ENCODE assay signal across 26 mouse cellular contexts in the genomic region with DNA sequence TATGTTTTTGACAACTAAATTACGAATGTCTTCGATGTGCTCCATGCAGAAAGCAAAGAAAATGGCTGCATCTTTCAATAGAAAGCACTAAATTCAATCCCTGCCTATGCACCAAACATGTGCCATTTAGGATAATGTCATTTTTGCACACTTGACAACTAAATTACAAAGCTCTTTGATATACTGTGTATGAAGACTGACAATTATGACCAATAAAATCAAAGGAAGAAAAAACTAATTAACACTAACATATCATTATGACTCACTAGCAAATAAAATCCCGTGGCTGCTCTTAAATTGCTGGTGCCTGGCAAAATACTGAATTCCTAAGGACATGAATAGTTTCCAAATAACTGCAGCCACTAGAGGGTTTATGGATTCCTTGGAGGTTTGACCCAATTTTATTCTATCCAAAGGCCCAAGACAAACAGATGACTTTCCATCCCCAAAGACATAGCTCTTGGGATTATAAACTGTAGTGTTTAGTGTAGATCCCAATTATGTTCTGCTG. TPM values are rescaled to one million over a fixed set of nuclear protein-coding genes. Genes with fewer than 3 reads are reported as not detected.
DNase-seq lines count a peak whose midpoint lies in the region; ATAC-seq and TF ChIP-seq lines count a peak whose summit lies in the region.
"Had no signal": no experiment of that assay in that cellular context is flagged by ENCODE, and none has a peak within 500 bp of the region (broad histone marks: within the 10 kb centered on the region; RNA-seq: fewer than 3 reads in every experiment).

No protein-coding gene starts in this region.

- H3K4me2 ChIP-seq in forebrain, embryonic 14.5 days (ENCODE audit: low read length) = no peak overlapping the region
- no peak overlapping the region for H3K4me2 ChIP-seq in forebrain, embryonic 11.5 days (ENCODE audit: low read depth, low read length, severe bottlenecking)
- no peak overlapping the region for H3K4me2 ChIP-seq in hindbrain, embryonic 14.5 days (replicated peaks)
- H3K4me2 ChIP-seq in hindbrain, embryonic 16.5 days (ENCODE audit: low read length) = no peak overlapping the region
- no peak overlapping the region for H3K4me2 ChIP-seq in forebrain, postnatal 0 days (ENCODE audit: low read depth)
- H3K4me2 ChIP-seq: embryonic facial prominence, embryonic 12.5 days had no signal

- ATAC-seq in forebrain, embryonic 14.5 days = peak; percentile 50
- no peak for ATAC-seq in forebrain, embryonic 11.5 days (replicated peaks; ENCODE audit: low FRiP score)
- no peak for ATAC-seq in hindbrain, embryonic 14.5 days (ENCODE audit: low FRiP score)
- ATAC-seq in hindbrain, embryonic 16.5 days = no peak
- ATAC-seq in forebrain, postnatal 0 days = peak; percentile 25; the same call in 1 of the 2 replicates
- ATAC-seq: inflammation-experienced regulatory T-cells, adult 6 months; intestine, postnatal 0 days had no signal

- no peak overlapping the region for H3K9ac ChIP-seq in forebrain, embryonic 14.5 days (ENCODE audit: low read length)
- H3K9ac ChIP-seq in forebrain, embryonic 11.5 days (ENCODE audit: low read length) = no peak overlapping the region
- H3K9ac ChIP-seq in hindbrain, embryonic 14.5 days = no peak overlapping the region
- no peak overlapping the region for H3K9ac ChIP-seq in hindbrain, embryonic 16.5 days (ENCODE audit: low read depth, low read length)
- H3K9ac ChIP-seq in forebrain, postnatal 0 days = no peak overlapping the region
- H3K9ac ChIP-seq: embryonic facial prominence, embryonic 12.5 days had no signal

- H3K4me1 ChIP-seq in forebrain, embryonic 14.5 days (ENCODE audit: control insufficient read depth, insufficient read depth, low read length) = no peaks in the 10 kb centered on the region
- no peaks in the 10 kb centered on the region for H3K4me1 ChIP-seq in forebrain, embryonic 11.5 days (replicated peaks; ENCODE audit: control insufficient read depth, insufficient read depth, low read length)
- peaks cover 2% of the 10 kb centered on the region; the same call in 1 of the 2 replicates for H3K4me1 ChIP-seq in hindbrain, embryonic 14.5 days (replicated peaks; ENCODE audit: control insufficient read depth, insufficient read depth, low read length)
- no peaks in the 10 kb centered on the region for H3K4me1 ChIP-seq in hindbrain, embryonic 16.5 days (ENCODE audit: control insufficient read depth, insufficient read depth, low read depth, low read length)
- H3K4me1 ChIP-seq in forebrain, postnatal 0 days (ENCODE audit: insufficient read depth) = no peaks in the 10 kb centered on the region
- H3K4me1 ChIP-seq: embryonic facial prominence, embryonic 12.5 days; heart, embryonic 10.5 days had no signal

- no peak overlapping the region for H3K4me3 ChIP-seq in forebrain, embryonic 14.5 days (ENCODE audit: low read depth, low read length)
- H3K4me3 ChIP-seq in forebrain, embryonic 11.5 days (ENCODE audit: low read depth, low read length) = no peak overlapping the region
- H3K4me3 ChIP-seq in hindbrain, embryonic 14.5 days (replicated peaks; ENCODE audit: low read length) = no peak overlapping the region
- no peak overlapping the region for H3K4me3 ChIP-seq in hindbrain, embryonic 16.5 days (ENCODE audit: low read length)
- no peak overlapping the region for H3K4me3 ChIP-seq in forebrain, postnatal 0 days (ENCODE audit: low read depth, low read length)
- H3K4me3 ChIP-seq: embryonic facial prominence, embryonic 12.5 days; heart, embryonic 10.5 days had no signal

- H3K27me3 ChIP-seq in forebrain, embryonic 14.5 days (replicated peaks; ENCODE audit: control insufficient read depth, insufficient read depth, low read length) = no peaks in the 10 kb centered on the region
- H3K27me3 ChIP-seq in forebrain, embryonic 11.5 days (ENCODE audit: control insufficient read depth, insufficient read depth, low read length) = no peaks in the 10 kb centered on the region
- H3K27me3 ChIP-seq in hindbrain, embryonic 14.5 days (ENCODE audit: control insufficient read depth, insufficient read depth, low read length) = no peaks in the 10 kb centered on the region
- no peaks in the 10 kb centered on the region for H3K27me3 ChIP-seq in hindbrain, embryonic 16.5 days (replicated peaks; ENCODE audit: control insufficient read depth, insufficient read depth, low read length)
- H3K27me3 ChIP-seq in forebrain, postnatal 0 days (ENCODE audit: insufficient read depth, low read length) = no peaks in the 10 kb centered on the region
- H3K27me3 ChIP-seq: embryonic facial prominence, embryonic 12.5 days had no signal

- peak; percentile 57 for DNase-seq in forebrain, embryonic 14.5 days (ENCODE audit: low spot score)
- no peak for DNase-seq in forebrain, embryonic 11.5 days (ENCODE audit: low spot score)
- DNase-seq in hindbrain, embryonic 14.5 days (ENCODE audit: low spot score) = no peak
- peak; percentile 90 for DNase-seq in Muller cell, postnatal 12 days (ENCODE audit: inconsistent ontology term)
- no peak for DNase-seq in forebrain, postnatal 0 days
- DNase-seq in heart, postnatal 4 days = no peak
- DNase-seq in urinary bladder, postnatal 25 days (ENCODE audit: low spot score) = no peak
- DNase-seq: adrenal gland, adult 8-10 months; adrenal gland, postnatal 36 days; cerebellum, adult 11 months; cerebellum, adult 8-10 months; cerebellum, postnatal 14 days; embryo, embryonic 11 days; gastrocnemius, postnatal 10 days; heart, adult 18-20 months; heart, postnatal 10 days; kidney, adult 8-10 months had no signal

- TF ChIP-seq CTCF in forebrain, postnatal 0 days (IDR thresholded peaks at IDR 0.05; ENCODE audit: low read depth) = no peak

- no peaks in the 10 kb centered on the region for H3K9me3 ChIP-seq in forebrain, embryonic 14.5 days (replicated peaks; ENCODE audit: control insufficient read depth, low read length)
- no peaks in the 10 kb centered on the region for H3K9me3 ChIP-seq in forebrain, embryonic 11.5 days (ENCODE audit: control insufficient read depth, low read length)
- H3K9me3 ChIP-seq in hindbrain, embryonic 14.5 days (ENCODE audit: control insufficient read depth, low read length) = no peaks in the 10 kb centered on the region
- no peaks in the 10 kb centered on the region for H3K9me3 ChIP-seq in hindbrain, embryonic 16.5 days (ENCODE audit: control insufficient read depth, low read length)
- H3K9me3 ChIP-seq in forebrain, postnatal 0 days (ENCODE audit: low read length) = no peaks in the 10 kb centered on the region
- H3K9me3 ChIP-seq: embryonic facial prominence, embryonic 12.5 days; heart, embryonic 10.5 days had no signal

- no peaks in the 10 kb centered on the region for H3K36me3 ChIP-seq in forebrain, embryonic 14.5 days (ENCODE audit: control insufficient read depth, insufficient read depth, low read length)
- no peaks in the 10 kb centered on the region for H3K36me3 ChIP-seq in forebrain, embryonic 11.5 days (ENCODE audit: control insufficient read depth, insufficient read depth, low read length)
- H3K36me3 ChIP-seq in hindbrain, embryonic 14.5 days (replicated peaks; ENCODE audit: control insufficient read depth, insufficient read depth) = no peaks in the 10 kb centered on the region
- no peaks in the 10 kb centered on the region for H3K36me3 ChIP-seq in hindbrain, embryonic 16.5 days (ENCODE audit: control insufficient read depth, insufficient read depth, low read length)
- no peaks in the 10 kb centered on the region for H3K36me3 ChIP-seq in forebrain, postnatal 0 days (ENCODE audit: insufficient read depth)
- H3K36me3 ChIP-seq: embryonic facial prominence, embryonic 12.5 days; heart, embryonic 10.5 days had no signal

- 63% methylated on average over 3 of the region's 3 CpGs for WGBS in forebrain, embryonic 14.5 days
- 78% methylated on average over 3 of the region's 3 CpGs for WGBS in forebrain, embryonic 11.5 days
- WGBS in hindbrain, embryonic 14.5 days = 78% methylated on average over 3 of the region's 3 CpGs
- 64% methylated on average over 3 of the region's 3 CpGs for WGBS in hindbrain, embryonic 16.5 days
- WGBS in forebrain, postnatal 0 days = 53% methylated on average over 3 of the region's 3 CpGs

- H3K27ac ChIP-seq in forebrain, embryonic 14.5 days (ENCODE audit: low read depth, low read length) = no peak overlapping the region
- no peak overlapping the region for H3K27ac ChIP-seq in forebrain, embryonic 11.5 days (ENCODE audit: low read depth, low read length)
- peak overlapping the region; percentile 26; the same call in 1 of the 2 replicates for H3K27ac ChIP-seq in hindbrain, embryonic 14.5 days
- H3K27ac ChIP-seq in hindbrain, embryonic 16.5 days (ENCODE audit: low read depth, low read length) = no peak overlapping the region
- no peak overlapping the region for H3K27ac ChIP-seq in forebrain, postnatal 0 days (ENCODE audit: low read depth, low read length)
- H3K27ac ChIP-seq: embryonic facial prominence, embryonic 12.5 days; heart, embryonic 10.5 days had no signal

RNA-seq across cellular contexts. Expression of a gene that starts 9.4 kb away (rescaled TPM):
- 0.07 and 0.13 TPM in 2 replicates for polyA plus RNA-seq in forebrain, embryonic 14.5 days (2014; fragmentation: Nextera tagmentation; extraction: Ambion mirVana)
- polyA plus RNA-seq in forebrain, embryonic 11.5 days (2014; fragmentation: Nextera tagmentation; extraction: Ambion mirVana) = 0.08 and 0.27 TPM in 2 replicates
- polyA plus RNA-seq in hindbrain, embryonic 14.5 days (2014; fragmentation: Nextera tagmentation; extraction: Ambion mirVana) = 0.23 and 0.32 TPM in 2 replicates
- polyA plus RNA-seq in hindbrain, embryonic 16.5 days (2015; fragmentation: Nextera tagmentation; extraction: Ambion mirVana) = 0.09 and 0.17 TPM in 2 replicates
- total RNA-seq in forebrain, postnatal 0 days (2014; rRNA removed) = 0.23 and 0.43 TPM in 2 replicates
- polyA plus RNA-seq in forebrain, postnatal 0 days (2015; fragmentation: Nextera tagmentation; extraction: Ambion mirVana) = 0.04 and 0.10 TPM in 2 replicates
- total RNA-seq in heart, postnatal 4 days (2021) = under 1 TPM; 0.09 to 0.41 TPM
- total RNA-seq: adrenal gland, postnatal 36 days; ES-E14; heart, adult 18-20 months had no signal
- polyA plus RNA-seq: heart, embryonic 10.5 days; heart, embryonic 14.5 days; inflammation-experienced regulatory T-cells, adult 6 months; intestine, postnatal 0 days had no signal

RNA-seq across cellular contexts. Expression of a gene that starts 9.4 kb away (rescaled TPM):
- polyA plus RNA-seq in forebrain, embryonic 14.5 days (2014; fragmentation: Nextera tagmentation; extraction: Ambion mirVana) = 50.2 and 58.8 TPM in 2 replicates
- polyA plus RNA-seq in forebrain, embryonic 11.5 days (2014; fragmentation: Nextera tagmentation; extraction: Ambion mirVana) = 60.7 and 60.8 TPM in 2 replicates
- 48.3 and 61.1 TPM in 2 replicates for polyA plus RNA-seq in hindbrain, embryonic 14.5 days (2014; fragmentation: Nextera tagmentation; extraction: Ambion mirVana)
- polyA plus RNA-seq in hindbrain, embryonic 16.5 days (2015; fragmentation: Nextera tagmentation; extraction: Ambion mirVana) = 50.0 and 50.5 TPM in 2 replicates
- total RNA-seq in forebrain, postnatal 0 days (2014; rRNA removed) = 20.0 and 29.5 TPM in 2 replicates
- polyA plus RNA-seq in forebrain, postnatal 0 days (2015; fragmentation: Nextera tagmentation; extraction: Ambion mirVana) = 52.0 and 61.3 TPM in 2 replicates
- total RNA-seq in heart, postnatal 4 days (2021) = 10 to 100 TPM; 44.8 to 48.7 TPM

RNA-seq across cellular contexts. Expression of a gene that starts 15.4 kb away (rescaled TPM):
- 0.14 TPM in 1 of 2 replicates, not detected in the other for polyA plus RNA-seq in forebrain, embryonic 14.5 days (2014; fragmentation: Nextera tagmentation; extraction: Ambion mirVana)
- not detected in 2 replicates for polyA plus RNA-seq in forebrain, embryonic 11.5 days (2014; fragmentation: Nextera tagmentation; extraction: Ambion mirVana)
- 0.07 and 0.16 TPM in 2 replicates for polyA plus RNA-seq in hindbrain, embryonic 14.5 days (2014; fragmentation: Nextera tagmentation; extraction: Ambion mirVana)
- polyA plus RNA-seq in hindbrain, embryonic 16.5 days (2015; fragmentation: Nextera tagmentation; extraction: Ambion mirVana) = not detected in 2 replicates
- not detected in 2 replicates for total RNA-seq in forebrain, postnatal 0 days (2014; rRNA removed)
- polyA plus RNA-seq in forebrain, postnatal 0 days (2015; fragmentation: Nextera tagmentation; extraction: Ambion mirVana) = not detected in 2 replicates
- total RNA-seq in heart, postnatal 4 days (2021) = not detected
- total RNA-seq: adrenal gland, adult 8-10 months; adrenal gland, postnatal 36 days; ES-E14; gastrocnemius, postnatal 4 days; heart, adult 18-20 months had no signal
- polyA plus RNA-seq: frontal cortex, adult 2 months; heart, embryonic 10.5 days; heart, embryonic 14.5 days; inflammation-experienced regulatory T-cells, adult 6 months; intestine, postnatal 0 days had no signal

RNA-seq across cellular contexts. Expression of a gene that starts 38.3 kb away (rescaled TPM):
- polyA plus RNA-seq in forebrain, embryonic 14.5 days (2014; fragmentation: Nextera tagmentation; extraction: Ambion mirVana) = 12.8 and 13.1 TPM in 2 replicates
- 24.2 and 24.5 TPM in 2 replicates for polyA plus RNA-seq in forebrain, embryonic 11.5 days (2014; fragmentation: Nextera tagmentation; extraction: Ambion mirVana)
- 8.0 and 8.5 TPM in 2 replicates for polyA plus RNA-seq in hindbrain, embryonic 14.5 days (2014; fragmentation: Nextera tagmentation; extraction: Ambion mirVana)
- 4.1 and 5.8 TPM in 2 replicates for polyA plus RNA-seq in hindbrain, embryonic 16.5 days (2015; fragmentation: Nextera tagmentation; extraction: Ambion mirVana)
- 19.5 and 26.0 TPM in 2 replicates for total RNA-seq in forebrain, postnatal 0 days (2014; rRNA removed)
- polyA plus RNA-seq in forebrain, postnatal 0 days (2015; fragmentation: Nextera tagmentation; extraction: Ambion mirVana) = 7.4 and 9.8 TPM in 2 replicates
- total RNA-seq in heart, postnatal 4 days (2021) = 10 to 100 TPM; 14.3 to 15.0 TPM

Comparison
In these comparisons a context has a peak if more than half of its experiments do, and no peak if none do; other contexts are left out.
1. ATAC-seq: peak in forebrain, embryonic 14.5 days (single experiment) and forebrain, postnatal 0 days (single experiment); none in forebrain, embryonic 11.5 days (single experiment), hindbrain, embryonic 14.5 days (single experiment) and hindbrain, embryonic 16.5 days (single experiment).
2. DNase-seq: peak in forebrain, embryonic 14.5 days (single experiment) and Muller cell, postnatal 12 days (single experiment); none in forebrain, embryonic 11.5 days (single experiment), hindbrain, embryonic 14.5 days (single experiment), forebrain, postnatal 0 days (single experiment), heart, postnatal 4 days (single experiment) and urinary bladder, postnatal 25 days (single experiment).